Mouse (Mus musculus): ENCODE measurements around the gene Pex14.

GRCm38 (mm10) chr4:148979837-148980236 lies 119.8 kb downstream of the Pex14 start:
- no peak for TF ChIP-seq MYOD1 (IDR thresholded peaks at IDR 0.05; ENCODE audit: control insufficient read depth in 1 of 3, insufficient read length in 2 of 3, low read depth in 2 of 3)
- TF ChIP-seq POLR2A (IDR thresholded peaks at IDR 0.05; ENCODE audit: insufficient read length, low read depth): no peak
- TF ChIP-seq MAX (IDR thresholded peaks at IDR 0.05; ENCODE audit: low read depth): no peak
- TF ChIP-seq POLR2AphosphoS2 (IDR thresholded peaks at IDR 0.05; ENCODE audit: insufficient read length, low read depth): no peak
- TF ChIP-seq MYOG (IDR thresholded peaks at IDR 0.05; ENCODE audit: control insufficient read depth in 1 of 3, insufficient read depth in 1 of 3, insufficient read length in 2 of 3, low read depth in 2 of 3): no peak
- no peak for TF ChIP-seq USF1 (IDR thresholded peaks at IDR 0.05; ENCODE audit: low read depth)
- TF ChIP-seq TCF12 (IDR thresholded peaks at IDR 0.05; ENCODE audit: insufficient read depth, poor library complexity, severe bottlenecking): no peak
- TF ChIP-seq TCF3 (IDR thresholded peaks at IDR 0.05; ENCODE audit: insufficient read length, low read depth): no peak
